Mouse (Mus musculus) ovary, postnatal 36 days (tissue): ENCODE data around the gene Pigp.

Experiments
- DNase-seq: peaks from one replicate; pipeline ENCODE4 v3.0.0; 2022; ENCODE audit warnings: low spot score, mixed read lengths

Pigp gene

GRCm38 (mm10) chr16:94371301-94371931, at the start of gene Pigp:
TSS of gene Pigp (minus strand) at chr16:94371842.
- peak; percentile 56 for DNase-seq

- DNase-seq = no peak
Observed at GRCm38 (mm10) chr16:94420498-94420897, 48.9 kb upstream of the Pigp start.

DNA sequence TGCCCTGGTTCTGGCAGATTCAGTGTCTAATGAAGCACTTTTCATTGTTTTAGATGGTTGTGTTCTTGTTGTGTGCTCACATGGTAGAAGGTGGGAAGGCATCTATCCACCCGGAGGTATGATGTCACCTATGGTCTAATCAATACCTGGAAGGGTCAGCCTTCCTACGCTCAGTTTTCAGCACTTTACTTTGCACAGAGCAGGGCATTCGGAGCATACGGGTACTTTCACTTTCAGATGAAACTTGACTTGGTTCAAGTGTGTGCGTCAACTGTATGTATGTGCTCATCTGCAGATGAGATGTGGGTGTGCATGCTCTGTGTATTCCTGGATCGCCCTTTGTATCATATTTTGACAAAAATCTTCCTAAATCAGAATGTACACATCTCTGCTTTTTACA, 42.5 kb upstream of the Pigp start:
- no peak for DNase-seq

DNA sequence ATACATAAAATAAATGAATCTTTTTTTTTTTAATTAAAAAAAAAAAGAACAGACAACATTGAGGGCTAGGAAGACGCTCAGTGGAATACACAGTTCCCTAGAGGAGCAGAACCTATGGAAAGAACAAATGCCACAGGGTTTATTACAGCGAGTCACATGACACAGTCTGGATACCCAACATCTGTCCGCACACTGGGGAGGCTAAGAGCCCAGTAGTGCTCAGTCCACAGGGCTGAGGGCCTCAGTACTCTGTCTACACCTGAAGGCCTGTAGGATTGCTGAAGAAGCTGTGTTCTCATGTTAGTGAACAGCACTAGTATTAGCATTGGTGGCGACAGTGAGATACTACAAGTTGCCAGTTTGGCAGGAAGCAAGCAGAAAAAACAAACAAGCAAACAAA, 41.1 kb upstream of the Pigp start:
- no peak for DNase-seq

GRCm38 (mm10) chr16:94412198-94412597, 40.6 kb upstream of the Pigp start:
- no peak for DNase-seq

DNA sequence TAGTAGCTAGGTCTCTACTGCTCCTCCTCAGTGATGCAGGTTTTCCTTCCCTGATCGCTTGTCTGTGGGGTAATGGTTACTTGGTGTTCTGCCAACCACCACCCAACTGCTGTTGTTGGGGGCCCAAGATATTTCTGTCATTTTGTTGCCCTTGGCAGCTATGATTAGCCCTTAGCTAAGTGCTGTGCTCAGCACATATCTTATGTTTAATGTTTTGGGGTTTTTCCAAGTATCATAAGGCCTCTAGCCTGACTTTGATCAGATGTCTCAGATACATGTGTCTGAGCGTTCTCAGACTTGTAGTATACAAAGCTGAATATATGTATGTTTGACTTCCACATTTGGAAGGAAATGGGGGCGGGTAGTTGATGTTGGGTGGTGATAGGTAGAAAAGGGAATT, 39.6 kb upstream of the Pigp start:
- no peak for DNase-seq

DNA sequence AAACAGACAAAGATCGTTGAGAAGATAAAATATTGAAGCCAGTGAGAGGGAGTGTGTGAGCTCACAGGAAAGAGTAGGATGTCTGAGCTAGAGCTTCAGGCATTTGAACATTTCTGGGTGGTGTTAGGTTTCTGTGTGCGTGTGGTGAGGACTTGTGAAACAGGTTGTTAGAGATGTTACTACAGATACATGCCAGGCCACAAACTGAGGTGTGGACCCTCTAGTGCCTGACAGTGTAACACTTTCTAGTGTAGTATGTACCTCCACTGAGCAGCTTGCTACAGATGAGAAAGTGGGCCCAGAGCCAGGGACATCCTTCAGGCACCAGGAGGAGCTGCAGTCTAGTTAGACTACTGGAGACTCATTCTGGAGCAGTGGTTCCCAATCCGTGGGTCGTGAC, 30.5 kb upstream of the Pigp start:
- no peak for DNase-seq

DNA sequence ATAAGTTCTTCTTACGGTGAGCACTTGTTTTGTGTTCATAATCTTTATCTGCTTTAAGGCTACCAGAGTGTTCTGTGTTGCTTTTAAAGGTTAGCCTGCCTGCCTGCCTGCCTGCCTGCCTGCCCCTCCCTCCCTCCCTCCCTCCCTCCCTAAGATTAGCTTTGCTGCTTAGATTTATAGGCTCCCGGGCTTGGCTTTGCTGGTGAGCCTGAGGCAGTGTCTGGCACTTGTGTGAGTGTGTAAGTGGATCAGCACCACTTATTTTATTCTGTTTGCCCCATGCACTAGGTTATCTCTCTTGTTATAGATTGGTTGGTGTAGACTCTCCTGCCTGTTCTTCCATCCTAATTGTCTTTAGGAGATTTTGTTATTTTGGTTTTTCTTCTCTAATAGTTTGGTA, 30.0 kb upstream of the Pigp start:
- no peak for DNase-seq

GRCm38 (mm10) chr16:94399141-94399540, 27.5 kb upstream of the Pigp start:
- no peak for DNase-seq

DNA sequence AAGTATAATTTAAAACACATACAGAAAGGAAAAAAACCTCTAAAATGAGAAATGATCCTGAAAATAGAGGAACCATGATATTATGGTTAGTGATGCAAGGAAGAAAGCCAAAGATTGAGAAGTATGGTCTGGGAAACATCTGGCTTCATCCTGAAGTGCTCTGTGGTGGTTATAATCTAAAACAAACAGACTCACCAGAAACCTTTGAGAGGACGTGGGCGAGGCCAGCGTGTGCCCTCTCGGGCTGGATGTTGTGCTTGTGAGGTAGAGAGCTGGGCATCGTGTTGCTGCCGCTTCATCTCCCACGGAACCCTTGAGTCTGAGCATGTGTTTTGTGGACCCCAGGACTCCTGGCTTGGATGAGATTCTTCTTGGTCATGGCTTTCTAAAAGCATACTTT, 25.0 kb upstream of the Pigp start:
- no peak for DNase-seq

DNA sequence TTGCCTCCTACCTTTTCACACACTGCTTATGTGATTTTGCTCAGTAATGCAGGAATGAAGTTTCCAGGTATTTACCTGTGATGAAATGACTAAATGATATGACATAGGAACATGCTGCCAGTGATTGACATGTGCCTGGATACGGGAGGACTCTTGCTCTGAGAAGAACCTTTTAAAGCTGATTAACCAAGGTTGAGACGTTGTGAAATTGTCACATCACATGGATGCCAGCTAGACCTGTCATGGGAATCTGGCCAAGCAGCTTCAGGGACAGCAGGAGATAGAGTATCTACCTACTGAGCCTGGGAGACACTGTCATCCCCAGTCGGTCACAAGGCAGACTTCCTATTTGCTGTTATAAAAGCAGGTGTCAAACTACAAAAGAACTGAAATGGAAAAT, 23.4 kb upstream of the Pigp start:
- DNase-seq = no peak

DNA sequence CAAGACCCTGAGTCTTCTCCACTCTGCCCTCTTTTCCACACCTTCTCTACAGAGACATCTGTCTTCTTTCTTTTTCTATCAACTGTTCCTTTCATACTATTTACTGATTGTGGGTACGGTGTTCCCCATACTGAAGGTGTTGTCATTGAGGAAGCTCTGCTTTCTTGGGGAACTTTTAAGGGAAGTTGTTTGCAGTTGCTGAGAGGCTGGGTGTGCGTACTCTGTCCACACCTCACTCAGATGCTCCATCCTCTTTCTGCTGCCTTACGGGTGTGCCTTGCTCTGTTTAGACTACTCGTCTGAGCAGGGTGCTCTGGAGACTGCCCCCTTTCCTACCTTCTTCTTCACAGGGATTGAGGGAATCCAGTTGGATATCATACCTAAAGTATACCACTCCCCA, 20.7 kb upstream of the Pigp start:
- DNase-seq = no peak

DNA sequence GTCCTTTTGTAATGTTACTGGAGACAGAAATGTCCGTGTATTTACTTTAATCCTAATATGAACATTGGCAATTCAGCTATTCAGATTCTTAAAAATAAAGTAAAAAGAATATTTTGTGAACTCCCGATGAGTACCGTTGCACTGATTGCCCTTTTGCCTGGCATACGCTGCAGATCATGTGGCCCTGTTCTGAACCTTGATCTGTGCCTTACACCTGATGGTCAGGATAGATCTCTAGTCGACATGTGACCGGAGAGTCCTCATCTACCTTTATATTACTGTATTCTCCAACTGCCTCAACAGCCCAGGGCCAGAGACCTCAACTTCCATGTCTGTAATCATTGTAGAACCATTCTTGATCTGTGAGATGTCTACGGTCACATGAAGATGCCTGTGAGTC, 16.0 kb upstream of the Pigp start:
- no peak for DNase-seq

DNA sequence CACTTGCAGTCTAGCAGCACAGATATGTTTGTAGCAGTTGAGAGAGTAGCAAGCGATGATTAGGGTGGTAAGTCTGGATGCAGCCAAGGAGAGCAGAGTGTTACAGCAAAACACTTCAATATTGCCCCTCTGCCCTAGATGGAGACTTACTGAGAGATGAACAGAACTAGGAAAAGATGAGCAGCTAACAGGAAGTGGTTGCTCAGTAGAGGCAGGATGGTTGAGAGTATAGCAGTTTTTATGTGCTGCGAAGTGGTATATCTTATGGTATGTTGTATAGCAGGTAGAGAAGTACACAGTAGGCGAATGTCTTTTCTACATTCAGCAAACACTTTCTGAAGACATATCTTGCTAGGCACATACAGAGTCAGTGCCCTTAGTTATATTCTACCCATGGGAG, 11.6 kb upstream of the Pigp start:
- no peak for DNase-seq

DNA sequence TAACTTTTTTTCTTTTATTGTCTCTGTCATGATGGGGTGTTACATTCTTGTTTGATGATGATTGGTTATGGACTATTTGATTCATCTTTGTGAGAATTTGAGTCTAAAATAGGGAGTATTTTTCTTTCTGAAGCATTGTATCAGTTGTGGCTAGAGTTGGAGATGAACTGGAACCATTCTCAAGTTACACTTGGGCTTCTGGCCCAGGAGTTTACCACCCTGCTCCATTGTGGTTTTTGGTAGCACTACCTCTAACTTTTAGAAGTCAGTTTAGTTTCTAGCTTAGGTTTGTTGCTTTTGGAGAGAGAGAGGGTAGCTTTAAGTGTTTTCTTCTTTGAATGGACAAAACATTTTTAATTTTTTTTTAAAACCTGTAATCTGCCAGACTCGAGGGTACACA, 7.7 kb upstream of the Pigp start:
- DNase-seq = no peak

DNA sequence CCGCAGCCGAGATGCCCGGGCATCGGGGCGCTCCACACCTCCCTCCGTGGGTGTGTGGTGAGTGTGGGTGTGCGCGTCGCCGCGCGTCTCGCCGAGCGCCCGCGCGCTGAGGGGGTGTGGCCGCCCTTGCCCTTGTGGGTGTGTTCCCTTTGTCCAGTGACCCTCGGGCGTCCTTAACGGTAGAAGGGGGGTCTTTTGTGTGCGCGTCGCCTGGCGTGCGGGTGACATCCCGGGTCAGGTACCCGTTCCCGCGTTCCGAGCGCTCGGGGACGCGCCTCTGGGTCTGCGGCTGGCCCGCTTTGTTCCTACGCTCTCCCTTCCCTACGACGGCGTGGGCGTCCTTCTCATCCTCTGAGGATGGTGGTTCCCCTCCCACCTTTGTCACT, 734 bp downstream of the Pigp start:
- DNase-seq = no peak

DNA sequence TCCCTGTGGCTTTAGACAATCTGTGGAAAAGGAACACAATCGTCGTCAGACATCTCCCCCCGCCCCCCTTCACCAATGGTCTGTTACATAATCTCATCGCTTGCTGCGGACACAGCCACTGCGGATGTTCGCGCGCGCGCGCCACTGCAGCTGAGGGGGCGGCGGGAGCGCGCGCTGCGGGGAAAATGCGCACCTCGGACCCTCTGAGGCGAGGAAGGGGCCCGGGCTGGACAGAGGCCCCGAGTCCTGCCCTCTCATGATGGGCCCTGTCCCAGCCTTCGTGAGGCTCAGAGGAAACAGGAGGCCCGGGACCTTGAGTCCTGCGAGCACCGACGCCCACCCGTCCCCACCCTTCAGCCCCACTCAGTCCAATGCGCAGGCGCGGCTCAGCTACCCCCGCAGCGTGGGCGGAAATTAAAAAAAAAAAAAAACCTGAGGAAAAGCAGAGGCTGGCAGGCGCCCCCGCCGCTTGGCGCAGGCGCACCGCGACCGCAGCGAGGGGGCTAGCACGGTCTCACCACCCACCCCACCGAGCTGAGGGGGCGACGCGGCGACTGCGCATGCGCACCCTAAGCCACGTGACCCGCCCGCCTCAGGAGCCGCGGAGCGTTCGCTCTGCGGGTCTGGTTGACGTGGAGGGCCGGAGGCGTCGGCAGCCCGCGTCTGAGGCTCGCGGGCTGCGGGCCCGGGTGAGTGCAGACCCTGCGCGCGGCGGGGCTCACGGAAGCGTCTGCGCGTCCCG, 1.3 kb downstream of the Pigp start, which contains the start of gene Ttc3:
TSS of gene Ttc3 (plus strand) at position 446 of the 742 bp plus-strand sequence.
- peak; percentile 96 for DNase-seq

- DNase-seq = no peak
Observed at GRCm38 (mm10) chr16:94369596-94370172, 2.0 kb downstream of the Pigp start.

DNA sequence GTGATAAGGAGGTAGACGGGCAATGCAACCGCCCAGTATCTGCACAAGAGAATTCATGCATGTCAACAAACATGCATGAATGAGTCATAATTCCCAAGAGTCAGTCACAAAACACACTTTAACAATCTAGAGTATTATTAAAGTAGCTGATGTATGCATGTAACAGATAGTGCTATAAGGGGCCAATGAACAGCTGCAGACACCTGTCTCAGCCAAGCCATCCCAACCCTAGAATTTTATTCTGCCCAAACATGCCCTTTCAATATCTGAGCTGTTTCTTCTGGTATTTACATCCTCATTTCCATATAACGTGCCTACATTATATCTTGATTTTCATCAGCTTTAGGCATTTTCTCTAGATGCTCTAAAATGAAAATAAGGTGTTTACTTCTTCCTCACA, 6.2 kb downstream of the Pigp start:
- DNase-seq = no peak

- DNase-seq = no peak
Observed at GRCm38 (mm10) chr16:94363814-94364213, 7.8 kb downstream of the Pigp start.

DNA sequence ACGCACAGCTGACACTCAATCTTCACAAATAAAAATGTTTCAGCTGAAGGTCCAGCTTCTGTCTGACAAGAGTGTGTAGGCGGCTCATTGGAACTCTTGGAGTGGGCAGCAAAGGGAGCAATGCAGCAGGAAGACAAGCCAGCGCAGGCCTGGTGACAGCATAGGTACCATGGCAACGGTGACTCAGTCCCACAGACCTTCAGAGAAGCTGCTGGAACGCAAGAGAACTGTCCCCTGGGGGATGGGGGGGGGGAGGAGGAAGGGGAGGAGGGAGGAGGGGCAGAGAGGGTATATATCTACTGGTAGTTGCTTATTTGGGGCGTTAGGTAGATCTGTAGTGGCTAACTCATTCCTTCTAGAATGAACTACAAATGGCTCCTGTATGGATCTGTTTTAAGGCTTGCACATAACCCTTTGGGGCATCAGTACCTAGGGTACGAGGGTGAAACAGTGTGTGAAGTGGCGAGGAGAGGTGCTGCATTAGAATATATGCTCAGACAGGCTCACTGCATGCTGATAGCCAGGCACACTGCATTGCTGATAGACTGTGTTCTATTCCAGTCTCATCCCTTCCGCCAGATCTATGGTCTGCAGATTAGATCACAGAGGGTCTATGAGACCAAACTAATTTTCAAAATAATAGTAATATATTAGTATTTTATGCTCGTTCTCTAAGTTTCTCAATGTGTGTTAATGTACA, 9.3 kb downstream of the Pigp start:
- peak; percentile 35 for DNase-seq

DNA sequence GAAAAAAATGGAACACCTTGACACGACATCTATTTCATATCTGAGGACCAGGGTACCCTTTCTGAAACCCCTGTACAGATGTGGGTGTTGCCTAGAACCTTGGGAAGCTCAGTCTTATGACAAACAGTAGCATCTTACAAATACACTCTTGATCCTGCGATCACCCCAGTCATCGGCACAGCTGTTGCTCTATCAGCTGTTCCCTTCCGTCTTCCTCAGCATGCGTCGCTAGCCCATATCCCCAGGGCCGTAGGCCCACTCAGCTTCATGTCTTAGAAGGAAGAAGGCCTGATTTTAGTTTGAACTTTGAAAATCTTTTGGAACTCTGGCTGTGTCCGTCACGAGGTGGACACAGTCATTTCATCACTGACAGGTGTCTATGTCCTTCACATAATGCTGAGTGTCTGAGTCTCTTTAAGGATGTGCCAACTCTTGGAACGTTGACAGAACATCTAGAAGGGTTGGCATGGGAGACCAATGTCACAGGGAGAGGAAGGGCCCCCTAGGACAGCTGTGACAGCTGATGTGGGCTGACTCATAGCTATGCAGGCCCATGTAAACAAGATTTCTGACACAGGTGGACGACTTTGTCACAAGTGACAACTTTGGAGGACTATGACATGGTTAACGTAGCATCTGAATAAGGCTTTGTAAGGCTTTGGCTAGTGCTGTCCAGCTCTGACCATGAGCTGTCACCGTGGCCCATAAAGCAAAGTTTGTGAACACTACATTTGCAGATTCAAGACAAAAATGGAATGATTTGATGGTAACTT, 10.9 kb downstream of the Pigp start:
- no peak for DNase-seq
